Mouse (Mus musculus): Measurements from ENCODE around the gene Gdf2. TPM values are rescaled to one million over a fixed set of nuclear protein-coding genes. Genes with fewer than 3 reads are reported as not detected.

Gene Gdf2
- 0.48 and 0.50 TPM in 2 replicates for polyA plus RNA-seq (2015; fragmentation: Nextera tagmentation; extraction: Ambion mirVana)

DNA sequence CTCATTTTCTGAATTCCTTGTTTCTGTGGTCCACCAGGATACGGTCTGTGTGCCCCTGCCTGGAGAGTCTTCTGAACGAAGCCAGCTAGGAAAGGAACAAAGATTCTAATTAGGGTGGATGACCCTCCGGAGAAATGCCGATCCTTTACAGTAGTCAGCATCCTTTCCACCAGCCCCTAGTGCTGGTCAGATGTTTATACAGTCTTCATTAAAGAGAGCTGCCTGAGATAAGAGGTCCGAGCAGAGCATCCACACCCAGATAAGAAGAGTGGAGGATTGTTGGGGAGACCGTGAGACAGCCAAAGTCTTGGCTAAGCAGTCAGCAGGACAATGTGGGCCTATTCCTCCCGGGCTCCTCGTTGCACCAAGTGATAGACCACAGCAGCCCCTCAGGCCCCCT is at the start of gene Gdf2:
TSS of gene Gdf2 (plus strand) at position 301 of the 400 bp plus-strand sequence.
- Histone ChIP-seq H3K27me3 (ENCODE audit: control insufficient read depth, insufficient read depth, low read length) (no peaks in the 10 kb centered on the region; the same call in 1 of the 2 replicates), H3K27ac (ENCODE audit: low read length) (no peak within 1 kb of the TSS), H3K9me3 (replicated peaks; ENCODE audit: control insufficient read depth, low read length) (no peaks in the 10 kb centered on the region), H3K4me3 (replicated peaks; ENCODE audit: low read length) (no peak within 1 kb of the TSS), H3K9ac (ENCODE audit: low read length) (no peak within 1 kb of the TSS), H3K4me1 (ENCODE audit: control insufficient read depth, insufficient read depth, low read length) (no peaks in the 10 kb centered on the region), H3K36me3 (ENCODE audit: control insufficient read depth, insufficient read depth, low read length) (no peaks in the 10 kb centered on the region), H3K4me2 (ENCODE audit: low read depth, low read length) (no peak within 1 kb of the TSS)
- WGBS, result 51% methylated on average over 8 of the region's 8 CpGs
- ATAC-seq (ENCODE audit: insufficient read depth, low FRiP score), result no peak

DNA sequence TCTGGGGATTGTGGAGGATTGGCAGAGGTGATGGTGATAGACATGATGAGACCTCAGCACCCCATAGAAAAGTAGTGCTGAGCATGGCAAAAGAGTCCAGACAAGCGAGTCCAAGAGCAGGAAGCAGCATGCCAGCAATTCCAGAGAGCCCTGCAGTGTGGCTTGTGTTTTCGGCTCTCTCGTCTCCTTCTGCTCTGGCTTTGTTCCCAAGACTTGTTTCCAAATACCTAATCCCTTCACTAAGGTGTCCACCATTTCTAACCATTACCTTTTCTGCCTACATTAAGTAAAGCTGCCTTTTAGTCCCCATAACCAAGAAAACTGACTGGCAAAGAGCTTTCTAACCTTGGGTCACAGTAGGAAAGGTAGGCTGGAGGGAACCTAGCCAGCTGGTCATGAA is 49.3 kb upstream of the Gdf2 start:
- 88% methylated on average over 3 of the region's 3 CpGs for WGBS
- Histone ChIP-seq H3K4me3 (replicated peaks; ENCODE audit: low read length) (no peak overlapping the region), H3K36me3 (ENCODE audit: control insufficient read depth, insufficient read depth, low read length) (no peaks in the 10 kb centered on the region), H3K4me2 (ENCODE audit: low read depth, low read length) (no peak overlapping the region), H3K27ac (ENCODE audit: low read length) (no peak overlapping the region), H3K9ac (ENCODE audit: low read length) (no peak overlapping the region), H3K4me1 (ENCODE audit: control insufficient read depth, insufficient read depth, low read length) (no peaks in the 10 kb centered on the region), H3K9me3 (replicated peaks; ENCODE audit: control insufficient read depth, low read length) (no peaks in the 10 kb centered on the region), H3K27me3 (ENCODE audit: control insufficient read depth, insufficient read depth, low read length) (no peaks in the 10 kb centered on the region)
- ATAC-seq (ENCODE audit: insufficient read depth, low FRiP score), result no peak

DNA sequence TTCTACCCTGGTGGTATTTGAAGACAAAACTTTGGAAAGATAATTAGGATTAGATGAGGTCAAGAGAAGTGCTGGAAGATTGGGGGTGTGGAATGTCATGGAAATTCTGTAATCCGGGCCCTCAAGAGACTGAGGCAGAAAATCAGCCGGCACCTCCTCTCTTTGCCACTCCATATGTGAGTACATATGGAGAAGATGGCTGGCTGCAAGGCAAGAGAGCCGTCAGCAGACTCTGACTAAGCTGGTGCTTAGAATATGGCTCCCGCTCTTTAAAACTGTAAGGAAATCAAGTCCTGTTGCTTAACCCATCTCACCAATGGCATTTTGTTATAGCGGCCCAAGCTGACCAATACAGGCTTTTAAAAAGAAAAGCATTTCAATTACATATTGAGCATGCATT is 45.1 kb upstream of the Gdf2 start:
- WGBS, result 90% methylated on average over 5 of the region's 5 CpGs
- no peaks in the 10 kb centered on the region for H3K9me3 ChIP-seq (replicated peaks; ENCODE audit: control insufficient read depth, low read length)
- no peak for ATAC-seq (ENCODE audit: insufficient read depth, low FRiP score)
- no peak overlapping the region for H3K27ac ChIP-seq (ENCODE audit: low read length)
- H3K9ac ChIP-seq (ENCODE audit: low read length), result no peak overlapping the region
- H3K4me3 ChIP-seq (replicated peaks; ENCODE audit: low read length), result no peak overlapping the region
- no peak overlapping the region for H3K4me2 ChIP-seq (ENCODE audit: low read depth, low read length)
- no peaks in the 10 kb centered on the region for H3K27me3 ChIP-seq (ENCODE audit: control insufficient read depth, insufficient read depth, low read length)
- no peaks in the 10 kb centered on the region for H3K36me3 ChIP-seq (ENCODE audit: control insufficient read depth, insufficient read depth, low read length)
- H3K4me1 ChIP-seq (ENCODE audit: control insufficient read depth, insufficient read depth, low read length), result no peaks in the 10 kb centered on the region

DNA sequence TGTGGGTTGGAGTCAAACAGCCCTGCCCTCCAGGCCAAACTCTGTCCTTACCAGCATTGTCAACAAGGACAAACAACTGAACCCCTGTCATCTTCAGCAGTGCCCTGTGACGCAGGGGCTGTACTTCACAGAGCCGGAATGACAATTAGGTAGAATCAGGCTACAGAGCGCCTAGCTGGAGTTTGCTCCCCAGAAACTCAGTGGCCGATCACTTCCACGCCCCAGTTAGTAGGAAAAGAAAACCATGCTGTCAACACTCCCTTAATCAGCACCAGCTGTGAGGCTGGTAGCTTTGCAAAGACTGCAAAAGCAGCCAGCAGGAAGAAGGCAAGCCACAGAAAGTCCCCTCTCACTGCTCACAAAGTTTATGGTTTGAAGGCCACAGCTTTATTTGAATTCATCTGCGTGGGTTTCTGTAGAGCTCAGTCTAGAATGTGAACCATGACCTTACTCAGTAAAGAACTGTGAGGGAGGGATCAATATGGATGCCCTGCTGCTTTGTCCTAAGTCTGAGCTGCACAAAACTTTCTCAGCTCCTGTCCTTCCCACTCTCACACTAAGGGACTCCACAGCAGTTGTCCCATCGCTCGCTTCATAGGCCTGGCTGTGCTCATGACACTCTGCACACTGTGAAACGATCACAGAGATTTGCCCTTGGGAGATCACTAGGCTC is 44.1 kb upstream of the Gdf2 start:
- no peaks in the 10 kb centered on the region for H3K27me3 ChIP-seq (ENCODE audit: control insufficient read depth, insufficient read depth, low read length)
- H3K36me3 ChIP-seq (ENCODE audit: control insufficient read depth, insufficient read depth, low read length), result no peaks in the 10 kb centered on the region
- no peak overlapping the region for H3K9ac ChIP-seq (ENCODE audit: low read length)
- WGBS, result 49% methylated on average over 9 of the region's 9 CpGs
- H3K27ac ChIP-seq (ENCODE audit: low read length), result no peak overlapping the region
- H3K9me3 ChIP-seq (replicated peaks; ENCODE audit: control insufficient read depth, low read length), result no peaks in the 10 kb centered on the region
- no peaks in the 10 kb centered on the region for H3K4me1 ChIP-seq (ENCODE audit: control insufficient read depth, insufficient read depth, low read length)
- no peak overlapping the region for H3K4me3 ChIP-seq (replicated peaks; ENCODE audit: low read length)
- no peak for ATAC-seq (ENCODE audit: insufficient read depth, low FRiP score)
- no peak overlapping the region for H3K4me2 ChIP-seq (ENCODE audit: low read depth, low read length)

DNA sequence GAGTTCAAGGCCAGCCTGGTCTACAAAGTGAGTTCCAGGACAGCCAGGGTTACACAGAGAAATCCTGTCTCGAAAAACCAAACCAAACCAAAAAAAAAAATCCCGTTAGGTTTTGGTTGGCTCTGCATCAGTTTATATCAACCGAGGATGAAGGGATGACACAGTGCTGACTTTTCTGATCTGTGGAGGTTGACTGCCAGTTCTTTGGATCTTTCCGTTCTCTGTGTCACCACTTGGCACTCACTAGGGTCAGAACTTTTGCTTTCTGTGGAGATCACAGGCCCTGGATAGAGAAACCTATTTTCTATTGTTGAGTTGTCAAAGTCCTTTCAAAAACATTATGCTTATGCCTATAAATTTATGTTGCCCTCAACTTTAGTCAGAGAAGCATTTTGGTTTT is 38.1 kb upstream of the Gdf2 start:
- Histone ChIP-seq H3K27me3 (ENCODE audit: control insufficient read depth, insufficient read depth, low read length) (no peaks in the 10 kb centered on the region), H3K9ac (ENCODE audit: low read length) (no peak overlapping the region), H3K36me3 (ENCODE audit: control insufficient read depth, insufficient read depth, low read length) (no peaks in the 10 kb centered on the region), H3K9me3 (replicated peaks; ENCODE audit: control insufficient read depth, low read length) (no peaks in the 10 kb centered on the region; the same call in 1 of the 2 replicates), H3K4me2 (ENCODE audit: low read depth, low read length) (no peak overlapping the region), H3K27ac (ENCODE audit: low read length) (no peak overlapping the region), H3K4me3 (replicated peaks; ENCODE audit: low read length) (no peak overlapping the region), H3K4me1 (ENCODE audit: control insufficient read depth, insufficient read depth, low read length) (no peaks in the 10 kb centered on the region)
- 90% methylated on average over 4 of the region's 4 CpGs for WGBS
- ATAC-seq (ENCODE audit: insufficient read depth, low FRiP score), result no peak

DNA sequence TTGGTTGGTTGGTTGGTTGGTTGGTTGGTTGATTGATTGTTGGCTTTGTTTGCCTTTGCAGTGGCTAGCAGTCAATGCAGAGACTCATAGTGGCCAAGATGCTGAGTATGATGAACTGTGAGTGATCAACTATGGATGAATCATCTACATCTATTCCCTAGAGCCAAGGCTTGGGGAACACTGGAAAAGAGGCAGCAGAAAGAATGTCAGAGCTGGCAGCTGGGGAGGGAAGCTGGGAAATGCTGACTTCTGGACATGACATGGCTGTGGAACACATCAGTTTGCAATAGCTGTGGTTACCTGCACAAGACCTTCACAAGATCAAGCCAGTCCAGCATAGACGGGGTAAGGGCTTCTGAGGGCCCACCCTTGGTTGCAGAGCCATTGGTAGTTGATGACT is 37.6 kb upstream of the Gdf2 start:
- Histone ChIP-seq H3K36me3 (ENCODE audit: control insufficient read depth, insufficient read depth, low read length) (no peaks in the 10 kb centered on the region), H3K4me1 (ENCODE audit: control insufficient read depth, insufficient read depth, low read length) (no peaks in the 10 kb centered on the region), H3K9ac (ENCODE audit: low read length) (no peak overlapping the region), H3K4me2 (ENCODE audit: low read depth, low read length) (no peak overlapping the region), H3K4me3 (replicated peaks; ENCODE audit: low read length) (no peak overlapping the region), H3K27me3 (ENCODE audit: control insufficient read depth, insufficient read depth, low read length) (no peaks in the 10 kb centered on the region), H3K9me3 (replicated peaks; ENCODE audit: control insufficient read depth, low read length) (no peaks in the 10 kb centered on the region; the same call in 1 of the 2 replicates), H3K27ac (ENCODE audit: low read length) (no peak overlapping the region)
- WGBS, result 81% methylated on average over 1 of the region's 1 CpGs
- no peak for ATAC-seq (ENCODE audit: insufficient read depth, low FRiP score)

DNA sequence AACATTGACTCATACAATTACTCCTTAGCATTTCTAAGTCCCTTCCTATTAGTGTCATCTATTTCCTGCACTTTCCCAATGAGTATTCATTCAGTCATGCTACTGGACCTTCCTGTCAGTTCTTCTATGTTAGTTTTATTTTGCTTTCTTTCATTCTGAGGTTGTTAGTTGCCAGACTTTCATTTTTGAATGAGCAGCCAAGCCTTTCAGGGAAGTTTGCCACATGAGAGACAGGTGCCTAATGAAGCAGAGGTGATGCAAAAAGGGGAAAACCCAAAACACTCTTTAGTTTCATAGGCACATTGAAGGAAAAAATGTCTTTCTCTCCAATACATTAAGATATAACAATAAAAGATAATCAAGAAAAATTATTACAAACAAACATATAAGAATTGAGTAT is 36.0 kb upstream of the Gdf2 start:
- H3K4me1 ChIP-seq (ENCODE audit: control insufficient read depth, insufficient read depth, low read length), result no peaks in the 10 kb centered on the region
- H3K4me2 ChIP-seq (ENCODE audit: low read depth, low read length), result no peak overlapping the region
- no peaks in the 10 kb centered on the region for H3K27me3 ChIP-seq (ENCODE audit: control insufficient read depth, insufficient read depth, low read length)
- no peaks in the 10 kb centered on the region for H3K36me3 ChIP-seq (ENCODE audit: control insufficient read depth, insufficient read depth, low read length)
- H3K9me3 ChIP-seq (replicated peaks; ENCODE audit: control insufficient read depth, low read length), result no peaks in the 10 kb centered on the region; the same call in 1 of the 2 replicates
- H3K4me3 ChIP-seq (replicated peaks; ENCODE audit: low read length), result no peak overlapping the region
- no peak for ATAC-seq (ENCODE audit: insufficient read depth, low FRiP score)
- no peak overlapping the region for H3K27ac ChIP-seq (ENCODE audit: low read length)
- H3K9ac ChIP-seq (ENCODE audit: low read length), result no peak overlapping the region

DNA sequence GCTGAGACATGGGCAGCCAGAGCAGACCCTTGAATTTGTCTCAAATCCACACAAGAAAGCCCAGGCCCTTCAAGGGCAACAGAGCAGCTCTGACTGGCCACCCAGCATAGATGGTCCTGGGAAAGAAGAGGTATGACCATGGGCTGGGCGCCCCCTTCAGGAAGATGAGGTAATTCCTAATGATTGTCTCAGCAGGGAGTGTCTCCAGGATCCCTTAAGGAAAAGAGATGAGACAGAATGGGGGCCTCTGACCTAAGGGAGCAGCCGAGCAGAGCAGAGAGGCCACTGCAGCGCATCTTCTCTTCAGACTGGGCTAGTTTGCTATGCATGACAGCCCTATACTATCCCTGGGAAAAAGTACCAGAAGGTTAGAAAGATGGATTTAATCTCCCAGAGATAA is 27.1 kb upstream of the Gdf2 start:
- H3K9me3 ChIP-seq (replicated peaks; ENCODE audit: control insufficient read depth, low read length), result no peaks in the 10 kb centered on the region
- WGBS, result 41% methylated on average over 3 of the region's 3 CpGs
- no peak overlapping the region for H3K4me3 ChIP-seq (replicated peaks; ENCODE audit: low read length)
- no peak overlapping the region for H3K27ac ChIP-seq (ENCODE audit: low read length)
- peaks cover 5% of the 10 kb centered on the region for H3K27me3 ChIP-seq (ENCODE audit: control insufficient read depth, insufficient read depth, low read length)
- H3K9ac ChIP-seq (ENCODE audit: low read length), result no peak overlapping the region
- ATAC-seq (ENCODE audit: insufficient read depth, low FRiP score), result 0 out of 2 replicates have a peak, but pooled peaks have one; percentile 33
- no peaks in the 10 kb centered on the region for H3K36me3 ChIP-seq (ENCODE audit: control insufficient read depth, insufficient read depth, low read length)
- no peak overlapping the region for H3K4me2 ChIP-seq (ENCODE audit: low read depth, low read length)
- H3K4me1 ChIP-seq (ENCODE audit: control insufficient read depth, insufficient read depth, low read length), result no peaks in the 10 kb centered on the region

DNA sequence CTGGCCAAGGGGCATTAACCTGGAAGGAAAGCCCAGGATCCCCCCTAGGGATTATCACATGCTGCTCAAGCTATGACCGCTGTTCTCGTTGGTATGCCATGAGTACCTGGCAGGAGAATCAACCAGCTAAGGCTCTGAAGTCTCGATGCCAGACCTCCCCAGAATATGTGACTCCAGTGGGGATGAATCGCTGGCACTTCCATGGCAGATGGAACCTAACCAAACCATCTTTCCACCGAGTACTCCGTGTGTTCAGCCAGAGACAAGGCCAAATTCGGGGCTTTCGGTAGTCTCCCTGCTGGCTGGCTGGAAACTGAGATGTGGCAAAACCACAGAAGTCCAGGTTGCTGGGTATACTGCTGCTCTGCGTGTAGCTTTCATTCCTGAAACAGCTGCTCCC is 26.6 kb upstream of the Gdf2 start:
- H3K4me1 ChIP-seq (ENCODE audit: control insufficient read depth, insufficient read depth, low read length), result no peaks in the 10 kb centered on the region
- 88% methylated on average over 9 of the region's 9 CpGs for WGBS
- ATAC-seq (ENCODE audit: insufficient read depth, low FRiP score), result no peak

More for the DNA sequence above, 26.6 kb upstream of the Gdf2 start:
- Histone ChIP-seq H3K27ac (ENCODE audit: low read length) (no peak overlapping the region), H3K36me3 (ENCODE audit: control insufficient read depth, insufficient read depth, low read length) (no peaks in the 10 kb centered on the region), H3K4me3 (replicated peaks; ENCODE audit: low read length) (no peak overlapping the region), H3K9ac (ENCODE audit: low read length) (no peak overlapping the region), H3K4me2 (ENCODE audit: low read depth, low read length) (no peak overlapping the region), H3K27me3 (ENCODE audit: control insufficient read depth, insufficient read depth, low read length) (peaks cover 5% of the 10 kb centered on the region), H3K9me3 (replicated peaks; ENCODE audit: control insufficient read depth, low read length) (no peaks in the 10 kb centered on the region)

Measured in stomach, embryonic 16.5 days (tissue).